Mouse (Mus musculus): ENCODE data around the gene Trpm2. TPM values are rescaled to one million over a fixed set of nuclear protein-coding genes. Genes with fewer than 3 reads are reported as not detected.
"Not testable (repeated sequence)": the region's sequence is repeated elsewhere in the genome, so short reads cannot be mapped to it uniquely, and the experiment has no call there.

Trpm2 gene
- polyA plus RNA-seq, 1 experiment from 2014 or later, result 0.85 TPM

- ATAC-seq (ENCODE audit: low FRiP score, low TSS enrichment) (no peak), DNase-seq (ENCODE audit: low spot score) (no peak)
- 68% methylated on average over 10 of the region's 10 CpGs for WGBS
- Histone ChIP-seq H3K4me2 (replicated peaks; ENCODE audit: low read depth) (no peak overlapping the region), H3K4me1 (replicated peaks; ENCODE audit: control insufficient read depth, insufficient read depth) (no peaks in the 10 kb centered on the region; the same call in 1 of the 2 replicates), H3K36me3 (ENCODE audit: control insufficient read depth, insufficient read depth, low read length) (no peaks in the 10 kb centered on the region), H3K4me3 (ENCODE audit: low read depth, low read length) (no peak overlapping the region), H3K9ac (ENCODE audit: low read length) (no peak overlapping the region), H3K27ac (replicated peaks) (no peak overlapping the region), H3K9me3 (ENCODE audit: control insufficient read depth, low read length) (no peaks in the 10 kb centered on the region), H3K27me3 (ENCODE audit: control insufficient read depth, insufficient read depth, low read length) (no peaks in the 10 kb centered on the region)
- TF ChIP-seq CTCF (IDR thresholded peaks at IDR 0.05; ENCODE audit: low read depth) (no peak), EP300 (optimal IDR thresholded peaks at IDR 0.05) (no peak)
These were observed 828 bp upstream of the Trpm2 start for GRCm38 (mm10) chr10:77971191-77971590.

GRCm38 (mm10) chr10:77969973-77970325, 414 bp downstream of the Trpm2 start:
- Histone ChIP-seq H3K27ac (replicated peaks) (no peak overlapping the region), H3K4me2 (replicated peaks; ENCODE audit: low read depth) (peak overlapping the region; percentile 45), H3K4me1 (replicated peaks; ENCODE audit: control insufficient read depth, insufficient read depth) (no peaks in the 10 kb centered on the region; the same call in 1 of the 2 replicates), H3K9ac (ENCODE audit: low read length) (no peak overlapping the region), H3K9me3 (ENCODE audit: control insufficient read depth, low read length) (no peaks in the 10 kb centered on the region), H3K36me3 (ENCODE audit: control insufficient read depth, insufficient read depth, low read length) (no peaks in the 10 kb centered on the region), H3K4me3 (ENCODE audit: low read depth, low read length) (no peak overlapping the region; the same call in 1 of the 2 replicates), H3K27me3 (ENCODE audit: control insufficient read depth, insufficient read depth, low read length) (no peaks in the 10 kb centered on the region)
- ATAC-seq (ENCODE audit: low FRiP score, low TSS enrichment), result no peak
- no peak for DNase-seq (ENCODE audit: low spot score)
- 17% methylated on average over 8 of the region's 8 CpGs for WGBS
- TF ChIP-seq EP300 (optimal IDR thresholded peaks at IDR 0.05) (no peak), CTCF (IDR thresholded peaks at IDR 0.05; ENCODE audit: low read depth) (no peak)

DNA sequence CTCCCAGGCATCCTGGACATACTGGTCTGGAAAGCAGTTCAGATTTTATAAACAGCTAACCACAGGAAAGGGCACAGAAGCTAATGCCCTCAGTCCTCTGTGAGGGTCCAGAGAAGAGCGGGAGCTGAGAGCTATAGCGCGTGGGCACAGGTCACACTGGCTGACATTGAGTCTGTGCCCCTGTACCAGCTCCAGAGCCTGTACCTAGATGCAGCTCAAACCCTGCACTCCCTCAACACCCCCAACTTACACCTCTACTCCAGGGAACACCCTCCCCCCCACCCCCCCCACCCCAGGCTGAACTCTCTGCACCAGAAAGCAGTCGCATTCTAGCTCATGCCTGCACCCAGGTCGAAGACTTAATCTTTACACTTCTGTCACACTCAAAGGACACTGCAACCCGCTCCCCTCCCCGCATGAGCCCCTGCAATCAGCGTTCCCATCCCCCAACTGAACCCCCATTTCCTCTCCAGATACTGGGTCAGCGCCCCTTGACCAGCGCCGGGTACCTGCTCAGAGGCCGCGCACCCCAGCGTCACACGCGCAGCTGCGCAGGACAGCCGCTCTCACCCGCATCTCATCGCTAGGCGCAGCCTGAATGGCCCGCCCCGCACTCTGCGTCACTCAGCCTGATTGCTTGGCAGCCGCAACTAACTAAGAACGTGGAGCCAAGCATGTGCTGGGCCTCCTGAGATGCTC, 940 bp downstream of the Trpm2 start:
- H3K4me1 ChIP-seq (replicated peaks; ENCODE audit: control insufficient read depth, insufficient read depth), result no peaks in the 10 kb centered on the region; the same call in 1 of the 2 replicates
- H3K36me3 ChIP-seq (ENCODE audit: control insufficient read depth, insufficient read depth, low read length), result no peaks in the 10 kb centered on the region
- no peaks in the 10 kb centered on the region for H3K27me3 ChIP-seq (ENCODE audit: control insufficient read depth, insufficient read depth, low read length)
- H3K4me2 ChIP-seq (replicated peaks; ENCODE audit: low read depth), result peak overlapping the region; percentile 45
- no peak overlapping the region for H3K27ac ChIP-seq (replicated peaks)
- H3K9me3 ChIP-seq (ENCODE audit: control insufficient read depth, low read length), result no peaks in the 10 kb centered on the region
- DNase-seq (ENCODE audit: low spot score) (peak; percentile 69), ATAC-seq (ENCODE audit: low FRiP score, low TSS enrichment) (peak; percentile 71)
- WGBS, result 3% methylated on average over 26 of the region's 26 CpGs
- no peak overlapping the region for H3K9ac ChIP-seq (ENCODE audit: low read length)
- TF ChIP-seq CTCF (IDR thresholded peaks at IDR 0.05; ENCODE audit: low read depth), result no peak
- no peak for TF ChIP-seq EP300 (optimal IDR thresholded peaks at IDR 0.05)
- H3K4me3 ChIP-seq (ENCODE audit: low read depth, low read length), result peak overlapping the region; percentile 8; the same call in 1 of the 2 replicates

- Histone ChIP-seq H3K9ac (ENCODE audit: low read length) (no peak overlapping the region), H3K27ac (replicated peaks) (no peak overlapping the region), H3K9me3 (ENCODE audit: control insufficient read depth, low read length) (no peaks in the 10 kb centered on the region), H3K27me3 (ENCODE audit: control insufficient read depth, insufficient read depth, low read length) (no peaks in the 10 kb centered on the region), H3K36me3 (ENCODE audit: control insufficient read depth, insufficient read depth, low read length) (no peaks in the 10 kb centered on the region), H3K4me3 (ENCODE audit: low read depth, low read length) (no peak overlapping the region), H3K4me1 (replicated peaks; ENCODE audit: control insufficient read depth, insufficient read depth) (no peaks in the 10 kb centered on the region), H3K4me2 (replicated peaks; ENCODE audit: low read depth) (no peak overlapping the region)
- WGBS, result 68% methylated on average over 6 of the region's 6 CpGs
- TF ChIP-seq EP300 (optimal IDR thresholded peaks at IDR 0.05) (no peak), CTCF (IDR thresholded peaks at IDR 0.05; ENCODE audit: low read depth) (no peak)
- ATAC-seq (ENCODE audit: low FRiP score, low TSS enrichment), result 0 out of 2 replicates have a peak, but pooled peaks have one; percentile 29
- no peak for DNase-seq (ENCODE audit: low spot score)
These were observed 6.4 kb downstream of the Trpm2 start for GRCm38 (mm10) chr10:77963971-77964370.

DNA sequence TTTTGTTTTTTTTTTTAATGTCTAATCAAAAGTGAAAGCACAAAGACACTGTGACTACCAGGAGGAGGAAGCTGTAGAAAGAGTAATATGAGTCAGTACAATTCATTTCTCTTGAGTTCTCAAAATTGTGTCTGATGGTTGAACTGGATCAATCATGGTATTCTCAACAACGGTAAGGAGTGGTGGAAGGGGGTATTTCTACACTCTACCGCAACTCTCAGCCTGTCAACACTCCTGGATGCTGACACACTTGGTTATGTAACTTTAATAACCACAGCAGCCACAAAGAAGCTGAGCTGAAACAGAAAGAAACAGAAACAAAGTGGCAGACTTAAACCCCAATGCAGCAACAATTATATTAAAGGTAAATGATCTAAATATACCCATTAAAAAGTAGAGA, 7.6 kb downstream of the Trpm2 start:
- no peaks in the 10 kb centered on the region for H3K27me3 ChIP-seq (ENCODE audit: control insufficient read depth, insufficient read depth, low read length)
- no peak overlapping the region for H3K4me2 ChIP-seq (replicated peaks; ENCODE audit: low read depth)
- H3K36me3 ChIP-seq (ENCODE audit: control insufficient read depth, insufficient read depth, low read length), result no peaks in the 10 kb centered on the region
- H3K9me3 ChIP-seq (ENCODE audit: control insufficient read depth, low read length), result no peaks in the 10 kb centered on the region
- no peak for ATAC-seq (ENCODE audit: low FRiP score, low TSS enrichment)
- H3K4me3 ChIP-seq (ENCODE audit: low read depth, low read length), result no peak overlapping the region
- TF ChIP-seq CTCF (IDR thresholded peaks at IDR 0.05; ENCODE audit: low read depth) (no peak), EP300 (optimal IDR thresholded peaks at IDR 0.05) (no peak)
- no peak for DNase-seq (ENCODE audit: low spot score)
- H3K9ac ChIP-seq (ENCODE audit: low read length), result no peak overlapping the region
- 82% methylated on average over 2 of the region's 2 CpGs for WGBS
- no peak overlapping the region for H3K27ac ChIP-seq (replicated peaks)
- no peaks in the 10 kb centered on the region for H3K4me1 ChIP-seq (replicated peaks; ENCODE audit: control insufficient read depth, insufficient read depth)

DNA sequence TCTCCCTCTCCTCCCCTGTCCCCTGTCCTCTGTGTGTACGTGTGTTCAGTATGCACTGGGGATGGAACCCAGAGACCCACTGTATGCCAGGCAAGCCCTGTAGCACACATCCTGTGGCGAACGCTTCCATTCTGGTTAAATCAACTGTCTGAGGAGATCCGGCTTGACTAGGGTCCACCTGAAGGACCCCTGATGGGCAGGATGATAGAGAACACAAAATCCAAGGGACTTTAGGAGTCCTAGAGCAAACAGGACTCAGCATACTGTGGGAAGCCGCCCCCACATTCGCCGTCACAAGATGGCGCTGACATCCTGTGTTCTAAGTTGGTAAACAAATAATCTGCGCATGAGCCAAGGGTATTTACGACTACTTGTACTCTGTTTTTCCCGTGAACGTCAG, 19.9 kb downstream of the Trpm2 start:
- WGBS, result 90% methylated on average over 8 of the region's 12 CpGs
- not testable (repeated sequence) for H3K27ac ChIP-seq (replicated peaks); ATAC-seq (ENCODE audit: low FRiP score, low TSS enrichment); DNase-seq (ENCODE audit: low spot score); H3K27me3 ChIP-seq (ENCODE audit: control insufficient read depth, insufficient read depth, low read length); H3K9me3 ChIP-seq (ENCODE audit: control insufficient read depth, low read length); H3K4me2 ChIP-seq (replicated peaks; ENCODE audit: low read depth); H3K4me1 ChIP-seq (replicated peaks; ENCODE audit: control insufficient read depth, insufficient read depth); H3K9ac ChIP-seq (ENCODE audit: low read length); H3K36me3 ChIP-seq (ENCODE audit: control insufficient read depth, insufficient read depth, low read length); H3K4me3 ChIP-seq (ENCODE audit: low read depth, low read length)

All from stomach, postnatal 0 days (tissue).